Mouse (Mus musculus): ENCODE measurements around the gene Gmfb. TPM values are rescaled to one million over a fixed set of nuclear protein-coding genes. Genes with fewer than 3 reads are reported as not detected.
"Not testable (repeated sequence)": the region's sequence is repeated elsewhere in the genome, so short reads cannot be mapped to it uniquely, and the experiment has no call there.

The Gmfb gene
- 80.9 and 91.3 TPM in 2 replicates for total RNA-seq (2021)
- long read RNA-seq, experiment 1, full-length matches to known transcripts: 73 of 85 reads
- long read RNA-seq, experiment 1, partial matches to known transcripts: 4 of 85 reads
- long read RNA-seq, experiment 1, other reads (novel, unspliced or antisense): 8 of 85 reads
- long read RNA-seq, experiment 2, full-length matches to known transcripts: 44 of 52 reads
- long read RNA-seq, experiment 2, partial matches to known transcripts: 2 of 52 reads
- long read RNA-seq, experiment 2, other reads (novel, unspliced or antisense): 6 of 52 reads

DNA sequence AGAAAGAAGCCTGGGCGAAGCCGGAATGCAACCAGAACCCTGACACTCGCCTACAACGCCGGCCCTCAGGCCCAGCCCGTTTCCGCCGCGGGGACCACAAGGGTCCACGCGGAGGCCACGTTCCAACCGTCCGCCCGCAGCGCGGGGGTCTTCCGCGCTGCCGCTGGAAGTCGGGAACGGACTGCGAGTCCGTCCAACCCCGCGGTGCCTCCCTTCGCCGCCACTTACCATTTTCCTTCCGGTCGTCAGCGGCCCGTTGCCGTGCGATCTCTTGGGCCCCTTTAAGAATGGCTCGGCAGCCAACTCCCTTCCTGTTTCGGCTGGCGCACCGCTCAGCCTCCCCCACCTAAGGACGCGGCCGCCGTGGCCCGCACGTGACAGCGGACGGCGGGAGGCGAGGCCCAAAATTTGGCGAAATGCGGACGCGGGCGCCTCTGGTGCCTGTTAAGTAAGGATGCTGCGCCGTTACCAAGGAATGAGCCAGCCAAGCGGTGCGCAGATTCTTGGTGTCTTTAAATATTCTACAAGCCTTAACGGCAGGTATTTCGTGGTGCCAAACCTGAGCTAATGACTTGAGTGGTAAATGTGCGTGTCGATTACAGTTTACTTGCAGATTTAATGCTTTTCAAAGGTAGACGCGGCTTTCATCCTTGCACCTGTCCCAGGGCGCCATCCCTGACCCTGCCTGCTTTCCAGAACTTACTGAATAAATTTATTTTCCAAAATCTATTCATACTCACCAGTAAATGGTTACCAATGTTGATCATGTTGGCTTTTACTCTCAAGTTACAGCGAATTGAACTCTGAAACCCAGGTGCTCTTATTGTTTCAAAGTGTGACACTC lies at the start of gene Gmfb:
Gmfb (minus strand) TSS at position 370 of the 844 bp plus-strand sequence.
- DNase-seq: peak; percentile 97

DNA sequence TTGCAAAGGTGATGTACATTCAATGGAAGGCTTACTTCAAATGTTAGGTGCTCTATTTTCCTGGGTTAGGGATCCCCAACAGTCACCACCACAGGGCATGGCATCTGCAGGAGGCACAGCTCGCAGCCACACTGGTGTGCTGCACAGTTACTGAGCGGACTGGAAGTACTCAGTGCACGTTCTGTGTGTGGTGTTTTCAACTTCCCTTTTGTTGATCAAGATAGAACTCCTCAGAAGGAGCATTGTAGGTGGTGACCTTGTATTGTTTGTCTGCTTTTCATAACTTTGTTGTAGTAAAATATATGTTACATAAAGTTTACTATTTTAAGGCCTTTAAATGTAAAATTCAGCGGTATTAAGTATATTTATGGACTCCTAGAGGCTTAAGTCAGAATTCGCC lies 40.9 kb upstream of the Gmfb start:
- DNase-seq: no peak

DNA sequence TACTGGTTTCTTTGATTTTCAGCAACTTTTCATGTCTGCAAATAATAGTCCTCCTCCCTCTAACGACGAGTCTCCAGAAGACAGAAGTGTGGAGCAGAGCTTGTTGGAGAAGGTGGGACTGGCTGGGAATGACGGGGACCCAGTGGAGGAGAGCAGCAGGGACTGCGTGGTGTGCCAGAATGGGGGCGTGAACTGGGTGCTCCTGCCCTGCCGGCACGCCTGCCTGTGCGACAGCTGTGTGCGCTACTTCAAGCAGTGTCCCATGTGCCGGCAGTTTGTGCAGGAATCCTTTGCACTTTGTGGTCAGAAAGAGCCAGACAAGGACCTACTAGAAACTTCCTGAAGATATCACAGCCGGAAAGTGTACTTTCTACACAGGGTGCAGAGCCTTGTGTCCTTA lies 31.6 kb upstream of the Gmfb start:
- no peak for DNase-seq

DNA sequence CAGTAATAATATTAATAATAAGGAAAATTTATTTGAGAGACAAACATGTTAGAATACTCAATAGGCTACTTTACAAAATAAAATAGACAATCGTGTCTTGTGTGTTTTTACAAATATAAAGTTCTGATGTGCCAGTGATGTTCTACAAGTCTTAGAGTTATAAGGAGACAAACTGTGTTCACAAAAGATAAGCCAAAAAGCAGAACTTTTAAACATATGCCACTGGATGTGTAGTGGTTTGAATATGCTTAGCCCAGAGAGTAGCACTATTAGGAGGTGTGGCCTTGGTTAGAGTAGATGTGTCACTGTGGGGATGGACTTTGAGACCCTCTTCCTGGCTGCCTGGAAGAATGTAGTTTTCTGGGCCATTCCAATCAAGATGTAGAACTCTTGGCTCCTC lies 27.7 kb upstream of the Gmfb start:
- no peak for DNase-seq

DNA sequence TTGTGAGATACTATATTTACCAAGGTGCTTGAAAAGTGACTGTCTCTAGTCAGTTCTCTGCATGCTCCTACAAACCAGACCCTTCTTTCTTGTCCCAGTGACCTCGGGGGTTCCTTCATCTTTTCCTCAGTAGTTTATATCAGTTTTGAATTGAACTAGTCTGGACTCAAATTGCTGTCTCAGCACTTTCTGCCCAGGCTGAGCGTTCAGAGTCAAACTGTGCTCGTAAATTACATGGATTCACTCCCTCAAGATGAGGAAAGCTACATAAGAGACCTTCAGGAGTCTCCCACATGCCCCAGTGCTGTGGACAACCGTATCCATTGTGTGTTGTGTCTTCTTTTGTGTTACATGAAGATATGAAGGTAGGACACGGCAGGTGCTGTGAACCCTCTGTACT lies 26.7 kb upstream of the Gmfb start:
- DNase-seq: no peak

DNA sequence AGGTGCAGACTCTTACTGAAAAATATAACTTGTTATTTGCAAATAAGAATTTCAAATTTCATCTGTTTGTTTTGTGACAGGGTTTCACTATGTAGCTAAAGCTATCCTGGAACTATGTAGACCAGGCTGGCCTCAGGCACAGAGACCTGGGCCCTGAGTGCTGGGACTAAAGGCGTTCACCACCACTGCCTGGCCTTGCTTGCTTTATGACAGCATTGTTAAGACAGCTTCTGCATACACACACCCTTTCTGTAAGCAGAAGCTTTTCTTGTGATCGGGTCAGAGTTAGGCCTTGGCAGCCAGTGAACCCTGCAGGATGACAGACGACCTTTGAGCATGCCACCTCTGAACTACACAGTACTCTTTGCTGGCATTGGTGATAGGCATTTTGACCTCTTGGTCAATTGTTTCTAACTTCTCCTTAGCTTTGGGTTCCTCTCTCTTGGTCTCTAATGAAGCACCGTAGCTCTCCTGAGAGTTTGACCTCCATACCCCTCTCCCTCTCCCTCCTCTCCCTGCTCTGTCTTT lies 26.1 kb upstream of the Gmfb start:
- DNase-seq: no peak

DNA sequence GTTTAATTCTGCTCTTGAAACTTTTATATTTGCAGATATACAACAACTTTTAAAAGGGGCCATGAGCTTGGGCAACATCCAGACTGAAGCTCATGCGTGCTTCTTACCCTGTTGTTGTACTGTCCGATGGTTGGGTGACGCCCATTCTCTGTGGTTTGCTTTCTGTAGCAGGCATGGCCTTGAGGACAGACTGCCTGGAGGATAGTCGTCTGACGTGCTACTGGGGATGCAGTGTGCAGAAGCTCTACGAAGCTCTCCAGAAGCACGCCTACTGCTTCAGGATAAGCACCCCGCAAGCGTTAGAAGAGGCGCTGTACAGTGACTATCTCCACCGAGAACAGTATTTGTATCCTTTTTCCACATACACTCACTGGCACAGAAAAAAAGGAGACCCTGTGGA lies 23.7 kb upstream of the Gmfb start:
- DNase-seq: no peak

DNA sequence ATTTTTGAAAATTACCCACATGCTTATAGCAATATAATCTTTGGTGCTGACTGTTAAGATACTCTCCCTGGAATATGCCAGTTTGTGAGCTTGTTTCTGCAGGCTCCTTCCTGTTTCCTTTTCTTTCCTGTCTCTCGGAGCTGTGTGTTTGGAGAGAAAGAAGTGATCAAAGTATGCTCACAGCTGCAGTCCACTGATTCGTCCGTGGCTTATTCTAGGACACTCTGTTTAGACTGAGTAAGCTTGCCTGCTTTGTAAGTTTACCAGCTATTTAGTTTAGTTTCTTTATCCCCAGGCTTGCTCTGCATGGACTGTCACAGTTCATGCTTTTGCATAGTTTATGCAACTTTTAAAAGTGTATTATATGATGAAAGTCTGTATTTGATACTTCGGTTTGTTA lies 17.3 kb upstream of the Gmfb start:
- DNase-seq: no peak

DNA sequence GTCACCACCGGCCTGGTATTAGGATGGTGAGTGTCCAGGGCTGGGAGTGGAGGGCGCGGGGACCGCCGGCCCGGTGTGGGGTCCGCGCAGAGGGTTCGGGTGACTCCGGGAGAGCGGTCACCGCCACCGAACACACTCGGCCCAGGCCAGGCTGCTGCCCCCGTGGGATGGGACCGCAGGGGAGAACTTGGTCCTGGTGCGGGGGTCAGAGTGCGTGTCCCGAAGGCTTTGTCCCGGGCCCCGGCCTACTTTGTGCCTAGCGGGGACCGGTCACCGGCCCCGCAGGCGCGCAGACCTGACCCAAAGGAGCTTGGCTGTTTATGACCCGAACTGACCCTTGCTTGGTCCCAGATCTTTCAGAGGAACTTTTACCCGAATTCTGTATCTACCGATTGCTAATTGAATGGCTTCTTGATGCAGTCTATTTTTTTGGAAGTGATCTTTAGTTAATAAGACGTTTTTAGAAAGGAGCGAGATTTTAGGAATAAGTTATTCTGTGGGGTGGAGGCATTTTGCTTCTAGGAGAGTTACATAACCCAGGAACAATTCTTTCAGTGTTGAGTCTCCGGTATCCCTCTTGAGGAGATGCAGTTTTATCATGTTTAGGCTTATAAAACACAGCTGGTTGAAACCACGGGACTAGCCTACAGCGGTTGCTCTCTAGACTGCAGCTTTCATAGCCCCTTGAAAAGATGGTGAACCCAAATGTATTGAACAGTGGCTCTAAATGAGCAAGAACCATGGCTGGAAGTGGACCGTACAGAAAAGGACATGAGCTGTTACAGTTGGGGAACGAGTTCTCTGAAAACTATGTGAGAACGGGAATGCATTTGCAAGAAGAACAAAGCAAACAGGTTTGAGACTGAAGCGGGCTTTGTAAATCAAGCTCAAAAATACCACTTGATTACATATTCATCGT lies 10.6 kb upstream of the Gmfb start:
- peak; percentile 62 for DNase-seq

DNA sequence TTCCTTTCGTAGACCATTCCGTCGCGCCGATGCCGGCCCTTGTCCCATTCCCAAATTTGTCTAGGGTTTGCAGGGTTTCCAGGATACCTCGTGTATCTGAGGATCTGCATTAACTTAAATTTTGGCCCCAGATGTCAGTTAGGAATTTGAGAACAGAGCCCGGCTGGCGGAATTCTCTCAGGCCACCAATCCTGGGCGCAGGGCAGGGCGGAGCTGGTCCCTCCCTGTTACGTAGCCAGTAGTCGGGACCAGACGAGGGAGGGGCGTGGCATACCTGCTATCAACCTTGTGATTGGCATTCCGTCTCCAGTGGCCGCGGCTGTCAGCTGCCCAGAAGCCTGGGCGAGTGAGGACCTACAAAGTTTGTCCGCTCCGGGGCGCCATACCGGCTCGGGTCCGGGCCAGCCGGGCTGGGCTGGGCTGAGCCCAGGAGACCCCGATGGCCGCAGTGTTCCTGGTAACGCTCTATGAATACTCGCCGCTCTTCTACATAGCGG lies 9.8 kb upstream of the Gmfb start, which contains the start of gene Cgrrf1:
Cgrrf1 (plus strand) TSS at position 289 of the 497 bp plus-strand sequence.
- peak; percentile 99 for DNase-seq

DNA sequence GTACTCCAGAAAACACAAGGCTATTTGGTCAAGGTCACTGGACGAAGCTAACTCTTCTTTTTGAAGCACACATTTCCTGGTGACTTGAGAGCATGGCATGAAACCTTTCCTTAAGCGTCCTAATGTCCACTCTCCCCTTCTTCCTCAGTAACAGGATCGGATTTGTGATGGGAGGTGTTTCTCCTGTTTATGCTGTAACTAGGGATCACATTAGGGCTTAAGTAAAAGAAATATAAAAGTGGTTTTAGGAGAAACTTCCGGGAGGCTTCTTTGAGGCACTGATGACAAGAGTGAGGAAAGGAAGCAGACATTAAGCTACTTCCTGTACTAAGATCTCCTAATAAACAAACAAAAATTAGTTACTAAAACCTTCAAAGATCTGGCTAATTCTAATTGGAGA lies 9.3 kb upstream of the Gmfb start:
- DNase-seq: no peak

DNA sequence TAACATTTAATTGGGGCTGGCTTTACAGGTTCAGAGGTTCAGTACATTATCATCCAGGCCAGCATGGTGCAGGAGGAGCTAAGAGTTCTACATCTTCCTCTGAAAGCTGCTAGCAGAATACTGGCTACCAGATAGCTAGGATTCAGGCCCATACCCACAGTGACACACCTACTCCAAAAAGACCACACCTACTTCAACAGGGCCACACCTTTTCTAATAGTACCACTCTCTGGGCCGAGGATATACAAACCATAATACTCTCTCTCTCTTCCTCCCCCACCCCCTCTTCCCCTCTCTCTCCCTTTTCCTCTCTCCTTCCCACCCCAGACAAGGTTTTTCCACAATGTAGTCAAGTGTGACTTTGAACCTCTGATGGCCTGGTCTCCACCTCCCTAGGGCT lies 5.4 kb upstream of the Gmfb start:
- DNase-seq: no peak

DNA sequence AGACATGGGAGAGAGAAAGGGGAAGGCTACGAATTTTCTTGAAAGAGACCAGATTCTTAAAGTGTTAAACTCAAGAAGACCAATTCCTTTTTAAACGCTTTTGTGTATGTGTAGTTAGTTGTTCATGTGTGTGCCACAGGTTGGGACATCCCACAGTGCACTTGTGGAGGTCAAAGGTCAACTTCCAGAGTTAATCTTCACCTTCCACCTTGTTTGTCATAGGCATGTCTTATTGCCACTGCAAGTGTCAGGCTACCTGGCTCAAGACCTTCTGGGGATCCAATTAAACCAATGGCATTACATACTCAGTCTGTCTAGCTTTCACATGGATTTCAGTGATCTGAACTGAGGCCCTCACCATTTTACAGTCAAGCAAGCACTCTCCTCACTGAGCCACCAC lies 2.0 kb upstream of the Gmfb start:
- no peak for DNase-seq

DNA sequence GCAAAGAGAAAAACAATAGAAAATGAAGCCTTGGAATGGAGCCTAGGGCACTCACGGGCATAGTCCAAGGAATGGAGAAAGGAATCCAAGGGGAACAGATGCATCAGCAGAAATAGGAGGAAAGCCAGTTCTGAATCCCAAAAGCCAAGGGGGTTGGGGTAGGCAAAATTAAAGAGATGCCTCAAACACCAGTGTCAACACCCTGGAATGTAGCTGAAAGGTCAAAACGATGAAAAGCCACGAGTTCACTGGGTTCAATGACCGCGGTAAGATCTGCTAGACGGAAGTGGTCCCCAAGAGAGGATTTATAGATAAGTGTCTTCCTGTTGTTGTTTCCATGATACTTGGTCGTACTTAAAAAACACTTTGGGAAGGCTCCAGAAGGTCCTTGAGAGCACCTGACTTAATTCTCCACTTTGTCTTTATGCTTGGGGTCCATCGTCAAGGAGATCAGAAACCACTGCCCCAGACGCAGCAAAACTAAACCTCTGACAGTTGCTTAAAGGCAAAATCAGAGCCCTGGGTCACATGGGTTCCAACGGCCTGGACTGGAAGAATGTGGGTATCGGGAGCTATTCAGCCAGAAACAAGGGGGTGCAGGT lies 670 bp downstream of the Gmfb start:
- DNase-seq: peak; percentile 54

DNA sequence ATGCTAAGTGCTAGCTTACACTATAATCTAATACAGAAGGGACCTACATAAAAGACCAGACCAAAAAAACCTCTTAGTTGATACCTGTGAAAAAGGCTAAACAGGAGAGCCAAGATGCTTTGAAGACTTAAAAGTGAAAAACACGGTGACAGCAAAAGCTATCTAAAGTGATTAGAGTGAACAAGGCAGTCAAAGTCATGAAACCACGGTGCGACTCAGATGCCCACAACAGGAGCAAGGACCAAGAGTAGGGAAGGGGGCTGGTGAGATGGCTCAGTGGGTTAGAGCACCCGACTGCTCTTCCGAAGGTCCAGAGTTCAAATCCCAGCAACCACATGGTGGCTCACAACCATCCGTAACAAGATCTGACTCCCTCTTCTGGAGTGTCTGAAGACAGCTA lies 2.1 kb downstream of the Gmfb start:
- DNase-seq: not testable (repeated sequence)

DNA sequence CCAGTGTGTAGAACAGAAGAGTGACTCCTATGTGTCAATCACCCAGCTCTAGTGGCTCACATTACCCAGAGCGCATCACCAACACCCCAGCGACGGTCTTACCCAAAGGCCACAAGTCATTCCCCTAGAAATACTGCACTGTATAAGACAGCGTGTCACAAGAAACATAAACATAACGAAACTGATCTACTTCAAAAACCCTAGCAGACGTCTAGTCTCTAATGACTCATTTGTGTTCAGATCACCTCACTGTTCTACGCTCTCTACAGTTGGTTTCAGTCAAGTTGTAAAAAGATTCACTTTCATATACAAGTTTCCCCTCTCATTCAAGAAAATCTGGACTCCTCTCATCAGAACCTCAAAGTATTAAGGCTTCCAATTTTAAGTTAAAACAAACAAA lies 3.3 kb downstream of the Gmfb start:
- no peak for DNase-seq

DNA sequence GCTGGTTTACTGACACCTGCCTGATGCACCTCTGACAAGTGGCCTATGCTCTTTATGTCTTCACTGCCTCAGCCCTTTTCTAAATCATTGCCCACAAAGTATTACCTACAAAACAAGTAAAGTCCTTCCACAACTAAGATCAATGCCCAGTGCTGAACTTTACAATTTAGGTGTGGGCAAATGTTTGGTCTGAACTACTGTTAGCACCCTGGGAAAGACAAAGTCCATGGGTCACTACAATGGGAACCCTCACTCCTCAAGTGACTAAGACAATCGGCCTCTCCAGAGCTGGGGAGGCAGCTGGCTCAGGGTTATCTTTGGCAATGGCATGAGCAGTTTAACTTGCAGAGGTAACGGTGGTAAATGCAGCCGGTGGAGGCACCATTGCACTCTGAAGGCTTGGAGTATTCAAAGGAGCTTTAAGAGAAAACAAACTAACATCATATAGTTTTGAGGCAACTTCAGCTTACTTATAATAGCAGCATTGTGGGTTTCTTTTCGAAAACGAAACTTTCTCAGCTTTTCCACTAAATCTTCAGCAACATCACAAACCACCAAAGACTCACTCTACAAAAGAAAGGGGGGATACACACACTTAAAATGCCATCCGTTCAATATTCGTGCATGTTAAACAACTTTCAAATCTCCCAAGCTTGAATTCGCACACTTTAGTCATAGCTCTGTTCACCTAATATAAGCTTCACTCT lies 5.0 kb downstream of the Gmfb start:
- no peak for DNase-seq

DNA sequence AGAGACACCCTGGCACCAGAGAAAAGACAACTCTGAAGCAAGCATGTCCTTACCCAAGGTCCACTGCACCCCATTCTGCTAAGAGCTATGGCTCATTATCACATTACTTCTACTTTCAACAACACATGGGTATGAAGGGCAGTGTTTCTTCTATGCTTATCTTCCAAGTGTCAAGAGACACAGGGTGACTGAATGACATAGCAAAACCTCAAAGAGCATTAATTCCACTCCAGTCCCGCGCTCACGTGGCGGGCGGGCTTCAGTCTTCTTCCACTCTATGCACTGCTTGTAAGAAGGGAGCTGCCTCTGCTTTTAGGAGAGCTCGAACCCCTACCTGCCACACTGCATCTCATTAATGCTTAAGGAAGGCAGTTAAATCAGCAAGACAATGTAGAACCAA lies 6.4 kb downstream of the Gmfb start:
- no peak for DNase-seq

DNA sequence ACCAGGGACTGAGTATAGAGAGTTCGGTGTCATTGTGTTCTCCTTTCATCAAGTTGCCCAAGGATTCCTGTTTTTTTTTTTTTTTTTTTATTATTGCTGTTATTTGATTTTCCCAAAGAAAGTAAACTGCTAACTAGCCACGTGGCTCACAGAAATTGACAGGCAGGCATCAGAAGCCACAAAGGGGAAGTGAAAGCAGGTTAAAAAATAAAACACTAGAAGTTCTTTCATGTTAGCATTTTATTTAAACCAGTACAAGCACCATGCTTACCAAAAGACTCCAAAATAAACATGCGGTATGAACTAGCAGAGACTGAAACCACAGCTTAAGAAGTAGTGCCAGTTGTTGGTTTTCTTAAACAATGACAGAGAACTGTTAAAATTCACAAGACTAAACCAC lies 14.1 kb downstream of the Gmfb start:
- DNase-seq: no peak

DNA sequence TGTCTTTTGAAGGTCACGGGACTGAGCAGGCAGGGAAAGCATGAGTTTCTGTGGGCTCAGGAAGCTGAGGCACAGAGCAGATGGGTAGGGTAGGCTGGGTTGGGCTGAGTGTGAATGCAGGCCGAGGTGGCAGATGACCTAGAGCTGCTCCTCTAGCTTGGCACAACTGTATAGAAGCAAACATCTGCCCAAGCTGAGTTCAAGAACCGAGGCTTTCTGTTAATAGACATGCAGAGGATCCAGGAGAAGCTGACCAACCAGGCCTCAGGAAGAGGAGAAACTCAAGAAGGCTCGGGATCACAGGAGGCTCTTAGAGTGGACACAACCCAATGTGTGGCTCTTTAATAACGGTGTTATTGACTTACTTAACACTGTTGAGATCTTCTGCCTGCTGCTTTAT lies 15.9 kb downstream of the Gmfb start:
- DNase-seq: no peak

DNA sequence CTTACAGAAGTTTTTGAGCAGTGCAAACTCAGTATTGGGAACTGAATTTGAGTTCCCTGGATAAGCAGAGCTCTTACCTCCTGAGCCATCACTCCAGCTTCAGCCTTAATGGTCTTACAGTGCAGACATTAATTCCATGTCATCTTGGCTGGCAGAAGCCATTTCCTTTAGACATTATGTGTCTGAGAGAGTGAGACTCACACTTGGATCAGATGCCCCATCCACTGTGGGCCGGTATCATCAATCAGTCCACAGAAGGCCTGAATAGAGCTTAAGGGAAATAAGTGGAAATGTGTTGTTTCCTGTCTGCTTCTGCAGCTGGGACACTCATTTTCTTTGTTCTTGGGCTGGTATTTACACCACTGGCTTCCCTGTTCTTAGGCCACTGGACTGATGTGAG lies 18.3 kb downstream of the Gmfb start:
- DNase-seq: no peak

Measured in adrenal gland, postnatal 14 days (tissue).